Mouse (Mus musculus) forebrain, embryonic 12.5 days (tissue): Measurements from ENCODE around the gene Gprin1. TPM values are rescaled to one million over a fixed set of nuclear protein-coding genes. Genes with fewer than 3 reads are reported as not detected.

ENCODE experiments used
- ATAC-seq: fragments of 200-750 bp; cut with Nextera tagmentation; 2 replicates; pipeline ENCODE4 v1.8.0; 2017; ENCODE audit warnings: moderate TSS enrichment; ENCODE audit not compliant: low FRiP score
- H3K27ac ChIP-seq: fragments of 300-500 bp; sonication (generic); 2 replicates; pipeline ENCODE4 v1.5.1; 2016; ENCODE audit warnings: mild to moderate bottlenecking
- H3K27me3 ChIP-seq: fragments of 300-500 bp; sonication (generic); 2 replicates; pipeline ENCODE4 v1.6.1; 2016; ENCODE audit warnings: mild to moderate bottlenecking
- H3K36me3 ChIP-seq: fragments of 300-500 bp; sonication (generic); replicated peaks from 2 replicates; pipeline ENCODE4 v1.6.1; 2016; ENCODE audit warnings: mild to moderate bottlenecking
- H3K4me1 ChIP-seq: fragments of 300-500 bp; sonication (generic); 2 replicates; pipeline ENCODE4 v1.6.1; 2016
- H3K4me2 ChIP-seq: fragments of 300-500 bp; sonication (generic); 2 replicates; pipeline ENCODE4 v1.6.1; 2016; ENCODE audit warnings: mild to moderate bottlenecking, moderate library complexity
- H3K4me3 ChIP-seq: fragments of 300-500 bp; sonication (generic); replicated peaks from 2 replicates; pipeline ENCODE4 v1.5.1; 2016; ENCODE audit warnings: mild to moderate bottlenecking
- H3K9ac ChIP-seq: fragments of 300-500 bp; sonication (generic); 2 replicates; pipeline ENCODE4 v1.6.1; 2016; ENCODE audit warnings: mild to moderate bottlenecking
- H3K9me3 ChIP-seq: fragments of 300-500 bp; sonication (generic); 2 replicates; pipeline ENCODE4 v1.6.1; 2016
- WGBS: fragments of 180-500 bp; shearing (Covaris S2); methylation state at CpG from one replicate; pipeline ENCODE4 v1.1.7; 2016; 5-methylcytosine and 5-hydroxymethylcytosine counted together
- polyA plus RNA-seq: library from polyadenylated mRNA; unstranded; fragments of >200 nt; fragmentation: Nextera tagmentation; extraction: Ambion mirVana; gene quantifications from 2 replicates; pipeline ENCODE4 v1.2.1, GENCODE M21; 2016

The Gprin1 gene
- polyA plus RNA-seq, 1 experiment from 2014 or later = 11.3 TPM

GRCm38 (mm10) chr13:54701243-54701642 lies 48.4 kb downstream of the Gprin1 start, which contains the start of gene Cdhr2:
Cdhr2 (plus strand) TSS chr13:54701461.
- Histone ChIP-seq H3K9ac (no peak within 1 kb of the TSS), H3K9me3 (no peaks in the 10 kb centered on the region)

GRCm38 (mm10) chr13:54695479-54696230 lies 54.0 kb downstream of the Gprin1 start:
- 91% methylated on average over 11 of the region's 11 CpGs for WGBS
- Histone ChIP-seq H3K4me1 (peaks cover 20% of the 10 kb centered on the region), H3K9ac (no peak overlapping the region), H3K4me2 (no peak overlapping the region), H3K36me3 (no peaks in the 10 kb centered on the region), H3K27me3 (0 out of 2 replicates have a peak, but pooled peaks cover 4% of the 10 kb centered on the region), H3K27ac (no peak overlapping the region), H3K9me3 (no peaks in the 10 kb centered on the region), H3K4me3 (no peak overlapping the region)
- ATAC-seq = no peak

More at GRCm38 (mm10) chr13:54701243-54701642, 48.4 kb downstream of the Gprin1 start, which contains the start of gene Cdhr2:
- ATAC-seq = no peak
- WGBS = 79% methylated on average over 5 of the region's 5 CpGs
- no peaks in the 10 kb centered on the region for H3K27me3 ChIP-seq
- no peak within 1 kb of the TSS for H3K4me2 ChIP-seq
- no peak within 1 kb of the TSS for H3K4me3 ChIP-seq
- no peaks in the 10 kb centered on the region for H3K36me3 ChIP-seq
- H3K4me1 ChIP-seq = no peaks in the 10 kb centered on the region
- H3K27ac ChIP-seq = no peak within 1 kb of the TSS

GRCm38 (mm10) chr13:54694348-54695060 lies 55.2 kb downstream of the Gprin1 start:
- Histone ChIP-seq H3K27ac (peak overlapping the region; percentile 91), H3K4me3 (peak overlapping the region; percentile 97), H3K9ac (peak overlapping the region; percentile 59), H3K4me1 (peaks cover 20% of the 10 kb centered on the region), H3K36me3 (no peaks in the 10 kb centered on the region), H3K4me2 (peak overlapping the region; percentile 80), H3K27me3 (0 out of 2 replicates have a peak, but pooled peaks cover 4% of the 10 kb centered on the region), H3K9me3 (no peaks in the 10 kb centered on the region)
- 18% methylated on average over 26 of the region's 26 CpGs for WGBS
- ATAC-seq = peak; percentile 85

DNA sequence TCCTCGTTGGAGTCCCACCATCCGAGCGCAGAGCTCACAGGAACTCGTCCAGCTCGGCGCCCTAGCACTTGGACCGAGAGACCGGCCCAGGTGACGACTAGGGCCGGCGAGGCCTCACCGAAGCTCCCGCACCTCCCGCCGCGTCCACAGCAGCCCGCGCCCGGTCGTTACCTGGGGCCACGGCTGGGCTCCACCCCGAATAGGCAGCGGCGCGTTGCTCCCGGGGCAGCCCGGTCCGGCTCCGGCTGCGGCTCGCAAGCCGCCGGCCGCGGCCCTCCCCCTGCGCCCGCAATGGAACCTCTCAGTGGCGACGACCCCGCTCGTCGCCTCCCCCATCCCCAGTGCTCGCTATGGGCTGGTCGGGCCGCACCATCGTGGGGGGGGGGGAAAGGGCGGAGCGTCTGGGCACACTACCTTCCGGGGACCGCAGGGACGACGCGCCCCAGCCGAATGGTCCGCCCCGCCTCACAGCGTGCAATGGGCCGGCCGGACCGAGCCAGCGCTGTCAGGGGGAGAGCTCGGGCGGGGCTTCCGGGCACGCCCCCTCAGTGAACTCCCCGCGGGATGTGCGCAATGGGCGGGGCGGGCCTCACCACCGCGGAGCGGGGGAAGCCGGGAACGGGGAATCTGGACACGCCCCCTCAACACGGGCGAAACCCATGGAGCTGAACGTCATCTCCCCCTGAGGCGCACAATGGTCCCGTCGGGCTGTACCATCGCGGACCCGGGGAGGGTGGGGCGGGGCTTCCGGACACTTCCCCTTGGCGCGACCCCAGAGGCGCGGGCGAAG lies 55.9 kb downstream of the Gprin1 start, which contains the start of gene Rnf44:
Rnf44 (minus strand) TSS at position 350 of the 790 bp plus-strand sequence.
- Histone ChIP-seq H3K27ac (peak within 1 kb of the TSS; percentile 91), H3K4me1 (peaks cover 23% of the 10 kb centered on the region), H3K27me3 (0 out of 2 replicates have a peak, but pooled peaks cover 4% of the 10 kb centered on the region), H3K9me3 (no peaks in the 10 kb centered on the region), H3K36me3 (no peaks in the 10 kb centered on the region), H3K4me3 (peak within 1 kb of the TSS; percentile 97), H3K9ac (peak within 1 kb of the TSS; percentile 95), H3K4me2 (peak within 1 kb of the TSS; percentile 80)
- peak; percentile 98 for ATAC-seq
- WGBS = under 1% methylated on average over 84 of the region's 92 CpGs

DNA sequence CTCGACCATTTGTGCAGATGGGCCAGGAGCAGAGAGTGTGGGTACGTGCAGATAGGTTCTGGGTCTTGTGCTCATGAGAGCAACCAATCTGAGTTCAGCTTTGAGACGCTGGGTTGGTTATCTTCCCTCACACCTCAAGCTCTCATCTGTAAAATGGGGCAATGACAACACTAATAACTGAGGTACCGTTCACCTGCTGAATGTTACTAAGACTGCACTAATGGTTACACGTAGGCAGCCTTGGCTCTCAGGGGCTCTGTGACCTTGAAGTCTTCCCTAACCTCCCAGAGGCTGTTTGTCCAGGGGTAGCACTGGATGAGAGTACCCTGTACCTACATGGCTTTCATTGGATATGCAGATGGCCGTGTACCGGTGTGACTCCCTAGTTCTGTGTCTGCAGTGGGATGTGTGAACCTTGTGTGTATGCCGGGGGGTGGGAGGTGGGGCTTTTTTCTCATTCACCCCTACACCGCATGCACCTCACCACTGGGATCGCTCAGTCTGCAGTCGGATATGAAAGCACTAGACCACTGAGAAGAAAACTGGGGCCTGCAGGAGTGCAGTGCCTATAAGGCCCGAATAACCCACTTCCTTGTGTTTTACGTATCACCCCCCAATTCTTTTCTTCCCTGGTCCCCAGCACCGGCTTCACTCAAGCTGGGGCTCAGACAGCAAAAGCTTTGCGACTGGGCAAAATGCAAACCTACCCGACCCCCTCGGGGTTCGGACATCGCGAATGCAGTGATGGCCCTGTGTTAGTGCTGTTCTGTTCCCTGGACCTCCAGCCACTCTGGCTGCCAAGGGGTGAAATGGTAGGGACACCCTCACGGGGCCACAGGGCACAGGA lies 56.7 kb downstream of the Gprin1 start:
- peak overlapping the region; percentile 95 for H3K9ac ChIP-seq
- H3K4me2 ChIP-seq = peak overlapping the region; percentile 80
- no peak for ATAC-seq
- peaks cover 28% of the 10 kb centered on the region for H3K4me1 ChIP-seq
- H3K36me3 ChIP-seq = no peaks in the 10 kb centered on the region
- peak overlapping the region; percentile 97 for H3K4me3 ChIP-seq
- H3K9me3 ChIP-seq = no peaks in the 10 kb centered on the region
- H3K27me3 ChIP-seq = 0 out of 2 replicates have a peak, but pooled peaks cover 4% of the 10 kb centered on the region
- peak overlapping the region; percentile 91 for H3K27ac ChIP-seq
- 15% methylated on average over 21 of the region's 21 CpGs for WGBS

GRCm38 (mm10) chr13:54691737-54692136 lies 57.9 kb downstream of the Gprin1 start:
- Histone ChIP-seq H3K36me3 (no peaks in the 10 kb centered on the region), H3K4me2 (peak overlapping the region; percentile 80; the same call in 1 of the 2 replicates), H3K27ac (no peak overlapping the region), H3K27me3 (0 out of 2 replicates have a peak, but pooled peaks cover 4% of the 10 kb centered on the region), H3K9ac (no peak overlapping the region), H3K4me1 (peaks cover 28% of the 10 kb centered on the region), H3K4me3 (peak overlapping the region; percentile 97), H3K9me3 (no peaks in the 10 kb centered on the region)
- no peak for ATAC-seq

- Histone ChIP-seq H3K27ac (no peak overlapping the region), H3K9ac (0 out of 2 replicates have a peak overlapping the region, but pooled peaks have one; percentile 21), H3K27me3 (no peaks in the 10 kb centered on the region), H3K4me3 (no peak overlapping the region), H3K9me3 (no peaks in the 10 kb centered on the region), H3K4me1 (peaks cover 40% of the 10 kb centered on the region), H3K4me2 (no peak overlapping the region), H3K36me3 (no peaks in the 10 kb centered on the region)
- 92% methylated on average over 8 of the region's 8 CpGs for WGBS
- no peak for ATAC-seq
Measured at GRCm38 (mm10) chr13:54690151-54690740, 59.4 kb downstream of the Gprin1 start.

DNA sequence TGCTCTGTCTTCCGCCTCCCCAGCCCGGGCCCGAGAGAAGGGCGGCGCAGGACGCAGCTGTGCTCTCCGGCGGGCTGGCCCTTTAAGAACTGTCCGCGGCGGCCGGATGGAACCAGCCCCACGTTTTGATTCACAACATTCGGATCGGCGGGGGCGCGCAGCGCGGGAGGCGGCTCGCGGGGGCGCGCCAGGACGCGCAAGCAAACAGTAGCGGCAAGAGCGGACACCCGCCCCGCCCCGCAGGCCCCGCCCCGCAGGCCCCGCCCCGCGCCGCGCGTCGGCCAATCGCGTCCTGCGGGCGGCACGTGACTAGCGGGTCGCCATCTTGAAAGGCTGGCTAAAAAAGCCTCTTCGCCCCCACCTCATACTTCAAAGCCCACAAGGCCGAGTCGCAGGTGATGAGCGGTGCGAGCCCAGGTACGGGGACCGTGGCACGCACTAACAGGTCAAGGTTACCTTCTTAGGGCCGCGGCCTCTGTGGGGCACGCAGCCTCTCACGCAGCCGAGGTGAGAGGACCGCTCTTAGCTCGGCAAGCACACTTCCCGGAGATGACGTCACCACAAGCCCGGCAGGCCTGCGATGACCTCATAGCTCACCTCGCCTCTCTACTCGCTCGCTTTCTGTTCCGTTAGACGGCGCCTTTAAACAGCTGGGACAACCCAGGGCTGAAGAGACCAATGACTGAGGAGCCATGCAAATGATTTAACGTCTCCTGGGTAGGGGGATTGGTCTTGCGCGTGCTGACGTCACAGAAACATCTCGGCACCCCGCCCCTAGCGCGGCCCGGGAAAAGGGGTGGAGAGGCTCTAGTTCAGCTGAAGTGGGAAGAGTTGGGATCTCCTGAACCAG lies 61.9 kb downstream of the Gprin1 start:
- under 1% methylated on average over 82 of the region's 82 CpGs for WGBS
- Histone ChIP-seq H3K36me3 (peaks cover 18% of the 10 kb centered on the region), H3K27me3 (no peaks in the 10 kb centered on the region), H3K4me1 (peaks cover 51% of the 10 kb centered on the region), H3K27ac (peak overlapping the region; percentile 99), H3K4me3 (peak overlapping the region; percentile 88), H3K9ac (peak overlapping the region; percentile 96), H3K9me3 (no peaks in the 10 kb centered on the region), H3K4me2 (peak overlapping the region; percentile 92)
- ATAC-seq = peak; percentile 89

GRCm38 (mm10) chr13:54687096-54687495 lies 62.6 kb downstream of the Gprin1 start:
- no peaks in the 10 kb centered on the region for H3K27me3 ChIP-seq
- H3K4me3 ChIP-seq = peak overlapping the region; percentile 88
- H3K4me1 ChIP-seq = peaks cover 44% of the 10 kb centered on the region
- H3K9me3 ChIP-seq = no peaks in the 10 kb centered on the region
- under 1% methylated on average over 35 of the region's 35 CpGs for WGBS
- ATAC-seq = peak; percentile 74
- peak overlapping the region; percentile 92 for H3K4me2 ChIP-seq
- H3K27ac ChIP-seq = peak overlapping the region; percentile 99
- H3K9ac ChIP-seq = peak overlapping the region; percentile 96
- H3K36me3 ChIP-seq = peaks cover 25% of the 10 kb centered on the region
